Mouse (Mus musculus) B cell, adult 62 days (primary cell): ENCODE data around the gene Cdkn1a. TPM values are rescaled to one million over a fixed set of nuclear protein-coding genes. Genes with fewer than 3 reads are reported as not detected.

ENCODE experiments used
- total RNA-seq: library from RNA; stranded (reverse); gene quantifications from 4 replicates; pipeline ENCODE4 v1.2.4, GENCODE M21; 2023

Gene Cdkn1a
- 3.9 to 6.7 TPM (median 6.2 TPM) in 4 replicates for total RNA-seq

DNA sequence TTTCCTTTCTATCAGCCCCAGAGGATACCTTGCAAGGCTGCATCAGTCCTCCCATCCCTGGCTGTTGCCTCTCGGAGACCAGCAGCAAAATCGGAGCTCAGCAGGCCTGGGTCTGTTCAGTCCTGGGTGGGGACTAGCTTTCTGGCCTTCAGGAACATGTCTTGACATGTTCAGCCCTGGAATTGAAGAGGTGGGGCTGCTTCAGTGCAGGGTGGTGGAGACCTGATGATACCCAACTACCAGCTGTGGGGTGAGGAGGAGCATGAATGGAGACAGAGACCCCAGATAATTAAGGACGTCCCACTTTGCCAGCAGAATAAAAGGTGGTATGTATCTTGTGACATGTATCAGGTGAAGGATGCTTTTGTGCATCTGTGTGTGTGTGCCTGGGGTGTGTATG, at the start of gene Cdkn1a:
TSS of gene Cdkn1a (plus strand) at position 201 of the 400 bp plus-strand sequence.

DNA sequence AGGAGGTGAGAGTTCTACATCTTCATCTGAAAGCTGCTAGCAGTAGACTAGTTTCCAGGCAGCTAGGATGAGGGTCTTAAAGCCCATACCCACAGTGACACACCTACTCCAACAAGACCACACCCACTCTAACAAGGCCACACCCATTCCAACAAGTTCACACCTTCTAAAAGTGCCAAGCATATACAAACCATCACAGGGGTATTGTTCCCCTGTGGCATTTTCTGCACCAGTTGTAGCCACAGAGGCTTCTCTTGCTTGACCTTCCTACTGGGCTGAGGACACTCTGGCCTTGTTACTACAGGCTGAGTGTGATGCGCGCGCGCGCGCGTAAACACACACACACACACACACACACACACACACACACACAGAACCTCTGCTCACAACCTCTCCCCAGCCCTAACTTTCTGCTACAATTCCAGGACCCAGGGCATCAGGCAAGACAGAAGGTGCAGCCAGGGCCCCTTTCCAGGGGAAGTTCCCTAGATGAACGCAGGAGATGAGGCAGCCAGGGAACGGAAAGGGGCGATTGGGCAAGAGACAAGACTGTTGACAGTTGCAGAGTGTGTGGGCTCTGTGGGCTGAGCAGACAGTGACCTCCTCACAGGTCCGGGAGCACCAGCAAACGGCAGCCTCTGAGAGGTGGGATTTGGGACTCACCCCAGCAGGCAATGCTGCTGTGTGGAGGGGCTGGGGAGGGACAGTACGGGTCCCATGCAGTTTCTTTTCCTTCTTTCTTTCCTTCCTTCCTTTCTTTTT, 23.0 kb downstream of the Cdkn1a start, which contains the start of gene Rab44:
TSS of gene Rab44 (plus strand) at position 555 of the 762 bp plus-strand sequence.

Other genes with a start within 250 kb of the Cdkn1a start
- gene Pnpla1, start 232.6 kb upstream of the Cdkn1a start, total RNA-seq: 0.12 to 0.18 TPM in 2 of 4 replicates, not detected in the others
- 0.23 to 0.57 TPM in 2 of 4 replicates, not detected in the others for gene 4930539E08Rik, start 175.7 kb upstream of the Cdkn1a start, total RNA-seq
- not detected in 4 replicates for gene Pxt1, start 147.1 kb upstream of the Cdkn1a start, total RNA-seq
- gene Kctd20, start 139.0 kb upstream of the Cdkn1a start, total RNA-seq: 64.8 to 83.2 TPM (median 78.0 TPM) in 4 replicates
- gene Stk38, start 83.0 kb upstream of the Cdkn1a start, total RNA-seq: 164 to 178 TPM (median 168 TPM) in 4 replicates
- gene Srsf3, start 58.3 kb upstream of the Cdkn1a start, total RNA-seq: 518 to 567 TPM (median 548 TPM) in 4 replicates
- 0.15 to 1.1 TPM (median 0.50 TPM) in 3 of 4 replicates, not detected in the other for gene Rab44, start 23.2 kb downstream of the Cdkn1a start, total RNA-seq
- gene Cpne5, start 147.2 kb downstream of the Cdkn1a start, total RNA-seq: 1.8 to 3.7 TPM (median 2.9 TPM) in 4 replicates
- gene Ppil1, start 173.2 kb downstream of the Cdkn1a start, total RNA-seq: 16.2 to 21.0 TPM (median 18.3 TPM) in 4 replicates
- 112 to 123 TPM (median 119 TPM) in 4 replicates for gene BC004004, start 177.8 kb downstream of the Cdkn1a start, total RNA-seq
- 1.0 to 1.8 TPM (median 1.6 TPM) in 4 replicates for gene Pi16, start 226.7 kb downstream of the Cdkn1a start, total RNA-seq